Comparison of ENCODE assay signal across 8 mouse cellular contexts in the genomic region with DNA sequence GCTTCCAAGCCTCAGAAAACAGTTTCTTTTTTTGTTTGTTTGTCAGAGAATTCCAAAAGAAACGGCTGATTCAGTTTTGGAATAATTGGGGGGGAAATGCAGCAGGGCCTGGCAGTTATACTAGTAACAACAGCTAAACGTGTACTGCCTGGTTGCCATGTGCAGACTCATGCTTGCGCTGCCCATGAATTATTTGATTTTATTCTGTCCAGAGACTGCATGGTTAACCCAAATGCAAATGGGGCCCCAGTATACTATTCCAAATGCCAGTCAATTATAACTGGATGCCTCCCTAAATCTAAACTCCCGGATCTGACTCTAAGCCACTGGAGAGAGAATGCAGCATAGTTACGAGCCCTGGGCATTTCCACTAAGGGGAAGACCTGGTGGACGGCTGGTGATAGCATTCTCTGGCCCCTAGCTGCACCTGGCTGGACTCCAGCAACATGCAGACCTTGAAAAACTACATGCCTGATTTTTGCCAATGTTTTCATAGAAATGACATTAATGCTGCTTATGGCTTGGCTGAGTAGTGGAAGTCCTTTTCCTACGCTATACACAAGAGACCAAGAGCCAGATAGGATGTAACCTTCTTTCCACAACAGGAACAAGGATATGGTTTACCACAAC. TPM values are rescaled to one million over a fixed set of nuclear protein-coding genes. Genes with fewer than 3 reads are reported as not detected.
DNase-seq lines count a peak whose midpoint lies in the region; ATAC-seq lines count a peak whose summit lies in the region.

No protein-coding gene starts in this region.

- H3K27me3 ChIP-seq in heart, embryonic 11.5 days (ENCODE audit: control insufficient read depth, insufficient read depth, low read length), result peaks cover 13% of the 10 kb centered on the region
- H3K27me3 ChIP-seq in forebrain, embryonic 13.5 days, result peaks cover 8% of the 10 kb centered on the region; the same call in 1 of the 2 replicates
- H3K27me3 ChIP-seq in liver, embryonic 13.5 days, result peaks cover 39% of the 10 kb centered on the region

- no peaks in the 10 kb centered on the region for H3K36me3 ChIP-seq in heart, embryonic 11.5 days (ENCODE audit: control insufficient read depth, insufficient read depth, low read length)
- no peaks in the 10 kb centered on the region for H3K36me3 ChIP-seq in forebrain, embryonic 13.5 days (ENCODE audit: poor library complexity, severe bottlenecking)
- H3K36me3 ChIP-seq in liver, embryonic 13.5 days, result no peaks in the 10 kb centered on the region

- H3K9me3 ChIP-seq in heart, embryonic 11.5 days (replicated peaks; ENCODE audit: control insufficient read depth, low read length), result no peaks in the 10 kb centered on the region
- H3K9me3 ChIP-seq in forebrain, embryonic 13.5 days (replicated peaks), result no peaks in the 10 kb centered on the region
- H3K9me3 ChIP-seq in liver, embryonic 13.5 days (replicated peaks), result no peaks in the 10 kb centered on the region

- DNase-seq in heart, postnatal 14 days, result no peak
- peak; percentile 50 for DNase-seq in brain, adult 2 months (ENCODE audit: low read depth, low spot score)
- DNase-seq in liver, embryonic 13.5 days, result no peak
- no peak for DNase-seq in adrenal gland, postnatal 4 days (ENCODE audit: low spot score in 2 of 2)

- H3K4me2 ChIP-seq in heart, embryonic 11.5 days, result peak overlapping the region; percentile 94
- peak overlapping the region; percentile 71 for H3K4me2 ChIP-seq in forebrain, embryonic 13.5 days
- H3K4me2 ChIP-seq in liver, embryonic 13.5 days, result peak overlapping the region; percentile 67

- 46% methylated on average over 7 of the region's 7 CpGs for WGBS in heart, embryonic 11.5 days (ENCODE audit: insufficient replicate concordance)
- 29% methylated on average over 7 of the region's 7 CpGs for WGBS in forebrain, embryonic 13.5 days
- 48% methylated on average over 7 of the region's 7 CpGs for WGBS in liver, embryonic 13.5 days (ENCODE audit: insufficient replicate concordance)

- intact Hi-C loops in heart, postnatal 14 days (cut with DNase I), result no loop called here

- H3K4me1 ChIP-seq in heart, embryonic 11.5 days (ENCODE audit: control insufficient read depth, insufficient read depth, low read length), result peaks cover 3% of the 10 kb centered on the region; the same call in 1 of the 2 replicates
- peaks cover 16% of the 10 kb centered on the region for H3K4me1 ChIP-seq in forebrain, embryonic 13.5 days
- no peaks in the 10 kb centered on the region for H3K4me1 ChIP-seq in liver, embryonic 13.5 days (replicated peaks)

- peak overlapping the region; percentile 77 for H3K4me3 ChIP-seq in heart, embryonic 11.5 days (ENCODE audit: low read depth, low read length)
- peak overlapping the region; percentile 70 for H3K4me3 ChIP-seq in forebrain, embryonic 13.5 days
- no peak overlapping the region for H3K4me3 ChIP-seq in liver, embryonic 13.5 days (replicated peaks)

- no peak overlapping the region for H3K27ac ChIP-seq in heart, embryonic 11.5 days (ENCODE audit: low read depth, low read length)
- H3K27ac ChIP-seq in forebrain, embryonic 13.5 days, result peak overlapping the region; percentile 93
- no peak overlapping the region for H3K27ac ChIP-seq in liver, embryonic 13.5 days

- no peak for ATAC-seq in heart, embryonic 11.5 days (replicated peaks; ENCODE audit: insufficient number of reproducible peaks, low FRiP score, low TSS enrichment)
- ATAC-seq in forebrain, embryonic 13.5 days, result peak; percentile 54
- no peak for ATAC-seq in liver, embryonic 13.5 days (ENCODE audit: low read depth)
- ATAC-seq in CD4-positive, CD25-positive, alpha-beta regulatory T cell, adult 4 months, result no peak
- no peak for ATAC-seq in inflammation-experienced regulatory T-cells, adult 6 months

- no peak overlapping the region; the same call in 1 of the 2 replicates for H3K9ac ChIP-seq in heart, embryonic 11.5 days (ENCODE audit: low read depth, low read length)
- peak overlapping the region; percentile 77 for H3K9ac ChIP-seq in forebrain, embryonic 13.5 days
- no peak overlapping the region for H3K9ac ChIP-seq in liver, embryonic 13.5 days

RNA-seq across cellular contexts. Expression of gene Tenm2, which starts 1.4 kb away (rescaled TPM):
- polyA plus RNA-seq in heart, embryonic 11.5 days (2014; fragmentation: Nextera tagmentation; extraction: Ambion mirVana), result 1.4 TPM in 2 replicates
- total RNA-seq in heart, postnatal 14 days (2021), result under 1 TPM; 0.02 to 0.19 TPM
- polyA plus RNA-seq in forebrain, embryonic 13.5 days (2015; fragmentation: Nextera tagmentation; extraction: Ambion mirVana), result 16.3 and 18.2 TPM in 2 replicates
- 0.06 and 0.16 TPM in 2 replicates for polyA plus RNA-seq in liver, embryonic 13.5 days (2015; fragmentation: Nextera tagmentation; extraction: Ambion mirVana)
- polyA plus RNA-seq in CD4-positive, CD25-positive, alpha-beta regulatory T cell, adult 4 months (2017; shearing (Covaris generic)), result under 1 TPM in 1 of 2 experiments, not detected in 1; 0.05 TPM
- total RNA-seq in adrenal gland, postnatal 4 days (2021), result 1 to 10 TPM; 2.3 to 3.5 TPM
- polyA plus RNA-seq in inflammation-experienced regulatory T-cells, adult 6 months (2017; shearing (Covaris generic)), result not detected
